Mouse (Mus musculus): Measurements from ENCODE around the gene Ccnb3. TPM values are rescaled to one million over a fixed set of nuclear protein-coding genes. Genes with fewer than 3 reads are reported as not detected.

The Ccnb3 gene
- polyA plus RNA-seq, 1 experiment, result not detected

- H3K36me3 ChIP-seq (ENCODE audit: control insufficient read depth), result no peaks in the 10 kb centered on the region
- TF ChIP-seq TAL1 (IDR thresholded peaks at IDR 0.05; ENCODE audit: low read length), result no peak
- no peak for TF ChIP-seq GATA1 (IDR thresholded peaks at IDR 0.05; ENCODE audit: low read length)
- H3K4me3 ChIP-seq (replicated peaks), result no peak overlapping the region
- H3K9me3 ChIP-seq (ENCODE audit: control insufficient read depth, low read length), result no peaks in the 10 kb centered on the region
- H3K27me3 ChIP-seq (ENCODE audit: control insufficient read depth), result no peaks in the 10 kb centered on the region
- no peaks in the 10 kb centered on the region for H3K4me1 ChIP-seq (ENCODE audit: control insufficient read depth)
Measured at GRCm38 (mm10) chrX:6971956-6972355, 69.5 kb downstream of the Ccnb3 start.

- Histone ChIP-seq H3K27me3 (ENCODE audit: control insufficient read depth) (no peaks in the 10 kb centered on the region), H3K36me3 (ENCODE audit: control insufficient read depth) (no peaks in the 10 kb centered on the region), H3K9me3 (ENCODE audit: control insufficient read depth, low read length) (no peaks in the 10 kb centered on the region), H3K4me3 (replicated peaks) (no peak overlapping the region), H3K4me1 (ENCODE audit: control insufficient read depth) (no peaks in the 10 kb centered on the region)
- TF ChIP-seq GATA1 (IDR thresholded peaks at IDR 0.05; ENCODE audit: low read length) (no peak), TAL1 (IDR thresholded peaks at IDR 0.05; ENCODE audit: low read length) (no peak)
Measured at GRCm38 (mm10) chrX:6968598-6968997, 72.8 kb downstream of the Ccnb3 start.

Other genes starting within 250 kb of the Ccnb3 start
- not detected in 2 replicates for gene Akap4, start 25.9 kb upstream of the Ccnb3 start, polyA plus RNA-seq (2012)